Mouse (Mus musculus) E14TG2a.4 (cell line): ENCODE measurements around the gene Abcb8.

Source experiments
- H3K27me3 ChIP-seq: 2 replicates; pipeline ENCODE4 v1.6.1; 2014; ENCODE audit warnings: low read length, control low read depth; ENCODE audit not compliant: insufficient read depth
- H3K36me3 ChIP-seq: 2 replicates; pipeline ENCODE4 v1.6.1; 2014; ENCODE audit warnings: low read length, control low read depth; ENCODE audit not compliant: insufficient read depth
- H3K4me1 ChIP-seq: replicated peaks from 2 replicates; pipeline ENCODE4 v1.6.1; 2014; ENCODE audit warnings: low read depth, low read length, control low read depth
- H3K4me3 ChIP-seq: replicated peaks from 2 replicates; pipeline ENCODE4 v1.5.1; 2014; ENCODE audit warnings: mild to moderate bottlenecking, low read length
- H3K9me3 ChIP-seq: 2 replicates; pipeline ENCODE4 v1.6.1; 2014; ENCODE audit warnings: low read length, control low read depth
- CTCF ChIP-seq: conservative IDR thresholded peaks from 2 replicates; pipeline ENCODE4 v1.5.1; 2014; ENCODE audit warnings: low read length
- NANOG ChIP-seq: IDR thresholded peaks from 2 replicates; pipeline ENCODE4 v1.6.1; 2014; ENCODE audit warnings: borderline replicate concordance, low read length, mixed read lengths
- POU5F1 ChIP-seq: IDR thresholded peaks from 2 replicates; pipeline ENCODE4 v1.6.1; 2014; ENCODE audit warnings: low read length, borderline replicate concordance

The Abcb8 gene

DNA sequence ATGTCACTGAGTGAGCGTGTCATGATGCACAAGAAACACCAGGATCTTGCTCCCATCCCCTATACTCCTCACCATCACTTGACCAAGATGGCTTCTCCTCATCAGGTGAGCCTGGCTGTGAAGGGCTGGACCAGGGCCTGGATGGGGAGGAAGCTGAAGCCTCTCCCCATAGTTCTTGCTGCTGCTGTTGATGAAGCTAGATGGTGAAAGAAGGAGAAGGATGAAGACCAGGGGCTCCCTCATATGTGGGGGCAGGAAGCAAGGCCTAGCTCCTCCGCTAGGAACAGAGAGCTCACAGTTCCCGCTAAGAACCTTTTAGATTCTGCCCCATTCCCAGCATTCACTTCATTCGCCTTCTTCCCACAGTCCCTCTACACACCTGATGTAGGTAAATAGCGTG is 8.1 kb upstream of the Abcb8 start:
- H3K27me3 ChIP-seq = peaks cover 37% of the 10 kb centered on the region
- peaks cover 73% of the 10 kb centered on the region for H3K4me1 ChIP-seq
- TF ChIP-seq NANOG (no peak), CTCF (no peak), POU5F1 (no peak)
- no peak overlapping the region for H3K4me3 ChIP-seq
- no peaks in the 10 kb centered on the region for H3K9me3 ChIP-seq
- peaks cover 18% of the 10 kb centered on the region for H3K36me3 ChIP-seq

DNA sequence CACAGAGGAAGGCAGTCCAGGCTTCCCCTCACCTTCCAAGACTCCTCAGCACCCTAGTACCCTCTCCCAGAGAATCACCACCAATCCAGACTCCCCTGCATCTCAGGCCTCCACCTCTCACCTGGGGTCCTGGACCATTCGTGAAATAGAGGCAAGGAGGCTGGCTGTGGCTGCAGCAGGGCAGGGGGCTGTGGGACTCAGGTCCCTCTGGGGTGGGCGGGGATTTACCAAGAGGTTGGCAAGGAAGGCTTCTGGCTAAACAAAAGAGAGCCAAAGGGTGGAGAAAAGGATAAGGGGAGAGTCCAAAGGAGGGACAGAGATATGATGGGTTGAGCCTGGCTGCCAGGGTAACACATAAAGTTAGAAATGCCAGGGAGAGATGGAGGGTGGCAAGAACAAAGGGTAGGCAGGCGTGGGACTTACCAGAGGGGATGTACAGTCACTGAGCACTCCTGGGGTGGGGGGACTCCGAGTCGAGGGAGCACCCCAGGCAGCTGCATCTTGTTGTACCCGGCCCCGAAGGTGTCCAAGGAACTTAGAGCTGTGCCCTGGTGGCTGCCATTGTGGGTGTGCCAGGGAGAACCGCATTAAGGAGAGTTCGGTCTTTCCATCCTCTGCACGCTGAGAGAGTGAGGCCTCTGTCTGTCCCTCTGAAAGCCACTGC is 7.4 kb upstream of the Abcb8 start:
- peaks cover 40% of the 10 kb centered on the region for H3K27me3 ChIP-seq
- H3K9me3 ChIP-seq = no peaks in the 10 kb centered on the region
- no peak overlapping the region for H3K4me3 ChIP-seq
- peaks cover 18% of the 10 kb centered on the region for H3K36me3 ChIP-seq
- no peak for TF ChIP-seq CTCF
- H3K4me1 ChIP-seq = peaks cover 67% of the 10 kb centered on the region

DNA sequence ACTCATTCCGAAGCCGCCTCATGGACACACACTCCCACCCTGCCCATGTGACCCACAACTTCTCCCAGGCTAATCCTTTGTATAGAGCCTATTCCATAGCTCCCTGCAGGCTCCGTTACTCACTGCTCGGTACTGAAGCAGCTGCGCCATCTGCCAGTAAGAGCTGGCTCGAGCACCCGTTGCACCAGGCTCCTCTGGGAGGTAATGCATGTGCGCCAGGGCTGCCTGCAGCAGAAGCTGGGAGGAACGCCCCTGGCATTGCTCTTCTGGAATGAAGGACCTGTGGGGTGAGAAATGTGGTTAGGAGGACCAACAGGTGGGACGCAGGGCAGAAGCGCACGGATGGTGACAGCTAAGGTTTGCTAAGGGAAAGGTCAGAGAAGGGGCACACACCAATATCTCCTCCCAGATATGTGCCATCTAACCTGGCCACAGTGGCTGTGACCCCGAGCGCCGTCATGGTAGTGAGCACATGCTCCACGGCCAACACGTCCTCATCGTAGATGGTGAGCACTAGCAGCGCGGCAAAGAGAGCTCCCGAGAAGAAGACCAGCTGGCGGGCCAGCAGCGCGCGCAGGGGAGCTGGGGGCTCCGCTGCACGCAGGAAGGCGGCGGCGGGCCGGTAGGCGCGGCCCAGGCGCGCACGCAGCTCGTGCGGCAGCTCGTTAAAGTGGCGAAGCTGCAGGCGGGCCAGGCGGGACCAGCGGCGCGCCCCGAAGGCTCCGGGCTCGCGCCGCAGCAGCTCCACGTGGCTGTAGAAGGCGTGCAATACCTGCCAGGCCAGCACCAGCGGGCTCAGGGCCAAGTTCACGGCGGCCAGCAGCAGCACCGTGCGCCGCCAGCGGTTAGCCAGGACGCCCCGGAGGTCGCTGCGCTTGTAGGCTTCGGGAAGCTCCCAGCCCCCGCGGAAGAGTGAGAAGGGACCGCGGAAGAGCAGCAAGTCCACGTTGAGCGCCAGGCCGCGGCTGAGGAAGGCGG is 5.9 kb upstream of the Abcb8 start:
- Histone ChIP-seq H3K36me3 (peaks cover 18% of the 10 kb centered on the region), H3K9me3 (no peaks in the 10 kb centered on the region), H3K27me3 (peaks cover 40% of the 10 kb centered on the region), H3K4me1 (peaks cover 70% of the 10 kb centered on the region), H3K4me3 (peak overlapping the region; percentile 80)
- TF ChIP-seq NANOG (no peak), POU5F1 (no peak), CTCF (no peak)

DNA sequence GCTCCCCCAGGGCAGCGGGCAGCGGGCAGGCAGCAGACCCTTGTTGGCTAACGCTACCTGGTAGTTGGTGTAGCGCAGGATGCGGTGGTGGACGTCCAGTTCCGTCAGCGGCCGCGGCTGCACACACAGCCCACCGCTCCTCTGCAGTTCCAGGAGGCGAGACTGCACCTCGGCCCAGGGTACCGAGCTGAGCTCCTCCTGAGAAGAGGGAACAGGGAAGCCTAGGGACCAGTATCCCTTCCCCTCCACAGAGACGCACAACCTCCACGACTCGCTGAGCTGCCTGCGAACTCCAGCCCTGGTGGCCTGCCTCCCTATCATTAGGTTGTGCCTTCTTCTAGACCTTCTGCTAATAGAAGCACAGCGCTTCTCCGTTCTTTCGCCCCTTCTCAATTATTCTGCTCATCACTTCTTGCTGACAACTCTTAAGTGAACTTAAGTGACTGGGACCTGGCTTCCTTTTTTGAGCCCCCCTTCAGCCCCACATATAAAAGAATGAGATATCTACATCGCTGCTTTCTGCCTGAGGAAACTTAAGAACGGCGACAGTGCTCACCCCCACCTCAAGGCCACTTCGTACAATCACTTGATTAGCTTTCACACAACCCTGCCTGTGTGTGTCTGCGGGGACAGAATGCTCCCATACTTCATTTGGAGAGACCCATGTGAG is 5.1 kb upstream of the Abcb8 start:
- Histone ChIP-seq H3K27me3 (peaks cover 40% of the 10 kb centered on the region), H3K9me3 (no peaks in the 10 kb centered on the region), H3K36me3 (peaks cover 18% of the 10 kb centered on the region), H3K4me1 (peaks cover 72% of the 10 kb centered on the region), H3K4me3 (peak overlapping the region; percentile 80)
- TF ChIP-seq NANOG (no peak), POU5F1 (no peak), CTCF (no peak)

DNA sequence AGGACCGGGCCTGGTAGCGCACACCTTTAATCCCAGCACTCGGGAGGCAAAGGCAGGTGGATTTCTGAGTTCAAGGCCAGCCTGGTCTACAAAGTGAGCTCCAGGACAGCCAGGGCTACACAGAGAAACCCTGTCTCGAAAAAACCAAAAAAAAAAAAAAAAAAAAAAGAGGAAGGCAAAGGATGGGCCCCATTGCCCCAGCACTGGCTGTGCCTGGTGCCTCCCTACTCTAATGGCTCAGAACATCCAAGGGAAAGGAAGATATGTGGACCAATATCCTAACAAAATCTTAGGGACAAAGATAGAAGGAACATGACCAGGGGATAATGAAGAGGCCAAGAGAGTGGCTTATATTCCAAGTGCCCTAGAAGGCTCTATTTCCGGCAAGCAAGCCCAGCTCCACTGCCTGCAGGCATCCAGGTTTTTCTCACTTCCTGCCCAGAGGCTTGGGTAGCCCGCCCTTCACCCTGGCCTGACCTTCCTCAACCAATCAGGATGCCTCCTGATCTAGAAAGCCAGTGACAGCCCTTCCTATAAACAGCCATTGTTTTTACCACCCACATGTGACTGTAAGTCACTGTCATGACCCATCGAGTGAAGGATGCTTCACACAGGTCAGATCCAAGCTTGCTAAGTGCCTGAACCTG is 4.3 kb upstream of the Abcb8 start:
- Histone ChIP-seq H3K4me1 (peaks cover 73% of the 10 kb centered on the region), H3K4me3 (peak overlapping the region; percentile 80), H3K9me3 (no peaks in the 10 kb centered on the region), H3K36me3 (peaks cover 18% of the 10 kb centered on the region), H3K27me3 (peaks cover 40% of the 10 kb centered on the region)
- no peak for TF ChIP-seq NANOG
- no peak for TF ChIP-seq POU5F1
- no peak for TF ChIP-seq CTCF

DNA sequence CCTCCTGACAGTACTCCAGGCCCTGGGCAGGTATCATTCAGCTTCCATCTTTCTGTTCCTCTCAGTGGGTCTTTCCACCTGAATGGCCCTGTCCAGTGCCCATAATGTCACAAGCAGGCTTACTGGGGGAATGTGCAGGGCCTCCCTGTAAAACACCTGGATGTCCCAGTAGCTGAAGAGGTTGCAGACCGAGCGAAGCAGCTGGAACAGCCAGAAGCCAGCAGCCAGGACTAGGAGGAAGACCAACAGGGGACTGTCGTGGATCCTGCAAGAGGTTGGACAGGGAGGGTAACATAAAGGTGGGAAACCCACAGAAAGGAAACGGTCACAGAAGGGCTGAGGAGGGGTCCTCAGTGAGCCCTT is 3.8 kb upstream of the Abcb8 start:
- Histone ChIP-seq H3K36me3 (peaks cover 17% of the 10 kb centered on the region), H3K27me3 (peaks cover 40% of the 10 kb centered on the region), H3K9me3 (no peaks in the 10 kb centered on the region), H3K4me3 (peak overlapping the region; percentile 80; the same call in 1 of the 2 replicates), H3K4me1 (peaks cover 69% of the 10 kb centered on the region)
- TF ChIP-seq NANOG (no peak), CTCF (no peak), POU5F1 (no peak)

DNA sequence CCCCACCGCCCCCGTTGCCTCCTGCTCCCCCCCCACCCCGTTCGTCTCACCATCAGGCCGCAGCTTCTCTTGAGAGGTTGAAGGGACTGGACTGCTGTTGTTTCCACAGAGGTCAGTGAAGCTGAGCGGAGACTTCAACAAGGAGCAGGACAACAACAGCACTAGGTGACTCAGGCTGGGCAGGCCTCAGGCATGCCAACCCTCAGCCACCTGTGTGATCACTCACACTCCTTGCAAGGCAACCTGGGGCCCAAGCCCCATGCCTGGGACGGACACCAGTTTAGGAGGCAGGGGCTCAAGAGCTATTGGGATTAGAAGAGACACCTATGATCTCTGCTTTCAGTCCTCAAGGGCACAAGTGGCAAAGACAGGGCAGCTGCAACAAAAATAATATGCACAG is 1.6 kb upstream of the Abcb8 start, which contains the start of gene Atg9b:
Atg9b (minus strand) TSS at position 280 of the 400 bp plus-strand sequence.
- Histone ChIP-seq H3K9me3 (no peaks in the 10 kb centered on the region), H3K4me3 (peak within 1 kb of the TSS; percentile 39), H3K36me3 (peaks cover 5% of the 10 kb centered on the region; the same call in 1 of the 2 replicates), H3K27me3 (peaks cover 24% of the 10 kb centered on the region), H3K4me1 (peaks cover 65% of the 10 kb centered on the region)
- TF ChIP-seq NANOG = no peak
- TF ChIP-seq POU5F1 = no peak
- TF ChIP-seq CTCF = no peak

DNA sequence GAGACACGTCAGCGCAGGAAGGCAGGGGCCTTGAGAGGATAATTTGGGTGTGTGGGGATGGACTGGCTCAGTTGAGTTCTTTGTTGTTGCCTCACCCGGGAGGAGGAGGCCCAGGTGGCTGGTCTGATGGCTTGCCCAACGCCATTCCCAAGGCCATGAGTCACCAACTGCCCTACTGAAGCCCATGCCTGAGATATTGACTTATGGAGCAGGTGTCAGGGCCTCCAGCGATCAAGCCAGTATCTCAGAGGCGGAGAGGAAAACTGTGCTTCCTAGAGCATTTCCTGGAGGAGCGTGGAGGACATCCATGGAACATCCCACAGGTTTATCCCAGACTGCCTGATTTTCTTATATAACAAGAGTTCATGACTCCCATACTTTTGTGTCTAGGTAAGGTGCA is 739 bp upstream of the Abcb8 start:
- Histone ChIP-seq H3K4me3 (no peak overlapping the region), H3K27me3 (peaks cover 16% of the 10 kb centered on the region), H3K9me3 (no peaks in the 10 kb centered on the region), H3K4me1 (peaks cover 57% of the 10 kb centered on the region), H3K36me3 (peaks cover 8% of the 10 kb centered on the region; the same call in 1 of the 2 replicates)
- TF ChIP-seq NANOG (no peak), CTCF (no peak), POU5F1 (no peak)
